Mouse (Mus musculus) heart, embryonic 14.5 days (tissue): ENCODE measurements around the gene Gm20823. TPM values are rescaled to one million over a fixed set of nuclear protein-coding genes. Genes with fewer than 3 reads are reported as not detected.
"Not testable (repeated sequence)": the region's sequence is repeated elsewhere in the genome, so short reads cannot be mapped to it uniquely, and the experiment has no call there.

Experiments
- ATAC-seq: fragments of 200-750 bp; cut with Nextera tagmentation; 2 replicates; pipeline ENCODE4 v1.8.0; 2017; ENCODE audit warnings: low read depth, moderate TSS enrichment; ENCODE audit not compliant: insufficient number of reproducible peaks, insufficient read depth, low FRiP score
- H3K27ac ChIP-seq, 2 experiments: fragments of 200-500 bp in 1 of 2; fragments of 300-500 bp in 1 of 2; sonication (generic) in 1 of 2; replicated peaks in 1 of 2; 2 replicates each; pipeline ENCODE4 v1.5.1; 2012 to 2014; ENCODE audit warnings: low read depth in 2 of 2, low read length in 2 of 2, control low read depth in 1 of 2, mild to moderate bottlenecking in 1 of 2, mixed read lengths in 1 of 2; ENCODE audit not compliant: control insufficient read depth in 1 of 2, insufficient read depth in 1 of 2
- H3K27me3 ChIP-seq: fragments of 300-500 bp; sonication (generic); 2 replicates; pipeline ENCODE4 v1.6.1; 2014; ENCODE audit warnings: mild to moderate bottlenecking, low read length, control low read depth; ENCODE audit not compliant: control insufficient read depth, insufficient read depth
- H3K36me3 ChIP-seq: fragments of 300-500 bp; sonication (generic); 2 replicates; pipeline ENCODE4 v1.6.1; 2014; ENCODE audit warnings: mild to moderate bottlenecking, control low read depth, low read length, mixed read lengths; ENCODE audit not compliant: control insufficient read depth, insufficient read depth
- H3K4me1 ChIP-seq, 2 experiments: fragments of 200-500 bp in 1 of 2; fragments of 300-500 bp in 1 of 2; sonication (generic) in 1 of 2; 2 replicates each; pipeline ENCODE4 v1.6.1; 2012 to 2014; ENCODE audit warnings: low read length in 2 of 2, control low read depth in 1 of 2, mixed read lengths in 1 of 2; ENCODE audit not compliant: control insufficient read depth in 2 of 2, insufficient read depth in 2 of 2
- H3K4me2 ChIP-seq: fragments of 300-500 bp; sonication (generic); 2 replicates; pipeline ENCODE4 v1.6.1; 2014; ENCODE audit warnings: mild to moderate bottlenecking, low read length
- H3K4me3 ChIP-seq, 2 experiments: fragments of 200-500 bp in 1 of 2; fragments of 300-500 bp in 1 of 2; sonication (generic) in 1 of 2; 2 replicates each; pipeline ENCODE4 v1.5.1; 2012 to 2014; ENCODE audit warnings: low read length in 2 of 2, mild to moderate bottlenecking in 2 of 2, control low read depth in 1 of 2, low read depth in 1 of 2, moderate library complexity in 1 of 2; ENCODE audit not compliant: control insufficient read depth in 1 of 2, insufficient read depth in 1 of 2
- H3K9ac ChIP-seq: fragments of 300-500 bp; sonication (generic); 2 replicates; pipeline ENCODE4 v1.6.1; 2014; ENCODE audit warnings: mild to moderate bottlenecking, low read length
- H3K9me3 ChIP-seq: fragments of 300-500 bp; sonication (generic); 2 replicates; pipeline ENCODE4 v1.6.1; 2016; ENCODE audit warnings: low read length, control low read depth; ENCODE audit not compliant: control insufficient read depth
- WGBS: fragments of 180-500 bp; shearing (Covaris S2); extraction: QIAGEN DNeasy Blood & Tissue Kit; methylation state at CpG from one replicate; pipeline ENCODE4 v1.1.7; 2014; 5-methylcytosine and 5-hydroxymethylcytosine counted together
- polyA plus RNA-seq: library from polyadenylated mRNA; unstranded; fragments of >200 nt; fragmentation: Nextera tagmentation; extraction: Ambion mirVana; gene quantifications from 2 replicates; pipeline ENCODE4 v1.2.1, GENCODE M21; 2014

Gene Gm20823
- polyA plus RNA-seq = not detected in 2 replicates

DNA sequence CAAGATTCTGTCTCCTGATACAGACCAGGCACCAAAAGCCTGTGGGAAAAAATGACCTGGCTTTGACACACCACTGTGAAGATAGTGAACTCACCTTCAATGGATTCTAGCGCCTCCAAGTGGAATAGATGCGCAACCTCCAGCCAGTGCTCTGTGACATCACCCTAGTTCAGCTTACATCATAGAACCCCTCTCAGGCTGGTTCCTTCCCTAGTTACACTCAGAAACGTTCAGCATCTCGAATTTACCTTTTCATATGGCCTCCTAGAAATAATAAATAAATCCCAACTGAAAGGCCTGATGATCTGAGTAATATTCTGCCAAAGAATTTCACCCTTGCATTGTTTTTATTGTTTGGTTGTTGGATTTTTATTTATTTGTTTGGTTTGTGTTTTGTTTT, at the start of gene Gm20823:
Gm20823 (minus strand) TSS at position 101 of the 400 bp plus-strand sequence.
- not testable (repeated sequence) for ATAC-seq, H3K4me3 ChIP-seq, H3K4me1 ChIP-seq, H3K36me3 ChIP-seq, H3K9ac ChIP-seq, H3K4me2 ChIP-seq, H3K9me3 ChIP-seq, H3K27ac ChIP-seq, H3K27me3 ChIP-seq
- WGBS = no CpG with 5 or more reads among the region's 4 CpGs
